Mouse (Mus musculus) lung, adult 2 months (tissue): Measurements from ENCODE around the gene Senp3. TPM values are rescaled to one million over a fixed set of nuclear protein-coding genes. Genes with fewer than 3 reads are reported as not detected.
"Not testable (repeated sequence)": the region's sequence is repeated elsewhere in the genome, so short reads cannot be mapped to it uniquely, and the experiment has no call there.

ENCODE experiments used
- DNase-seq: peaks from one replicate; pipeline ENCODE4 v3.0.0; 2022
- H3K4me1 ChIP-seq: fragments of 200-500 bp; 2 replicates; pipeline ENCODE4 v1.6.1; 2011; ENCODE audit warnings: low read length; ENCODE audit not compliant: control insufficient read depth, insufficient read depth
- H3K4me3 ChIP-seq: fragments of 200-500 bp; replicated peaks from 2 replicates; pipeline ENCODE3; 2011; ENCODE audit warnings: low read depth, mild to moderate bottlenecking, control low read depth, low read length; ENCODE audit errors: extremely low read depth
- CTCF ChIP-seq: fragments of 200-500 bp; IDR thresholded peaks from 2 replicates; pipeline ENCODE4 v1.5.1; 2011; ENCODE audit warnings: mild to moderate bottlenecking, low read length, control low read depth; ENCODE audit not compliant: insufficient read depth
- POLR2A ChIP-seq: fragments of 200-500 bp; IDR thresholded peaks from 2 replicates; pipeline ENCODE4 v1.6.1; 2011; ENCODE audit warnings: low read depth, mild to moderate bottlenecking, control low read depth, low read length, borderline replicate concordance; ENCODE audit errors: extremely low read depth
- WGBS: fragments of 180-500 bp; shearing (Covaris S2); methylation state at CpG from one replicate; pipeline ENCODE4 v1.1.7; 2018; 5-methylcytosine and 5-hydroxymethylcytosine counted together
- polyA plus RNA-seq: library from polyadenylated mRNA; depleted of rRNA; stranded (reverse); fragments of >200 nt; gene quantifications from 2 replicates; pipeline ENCODE4 v1.2.3, GENCODE M21; 2012; rRNA removed

Senp3 gene
- 43.6 and 55.0 TPM in 2 replicates for polyA plus RNA-seq

DNA sequence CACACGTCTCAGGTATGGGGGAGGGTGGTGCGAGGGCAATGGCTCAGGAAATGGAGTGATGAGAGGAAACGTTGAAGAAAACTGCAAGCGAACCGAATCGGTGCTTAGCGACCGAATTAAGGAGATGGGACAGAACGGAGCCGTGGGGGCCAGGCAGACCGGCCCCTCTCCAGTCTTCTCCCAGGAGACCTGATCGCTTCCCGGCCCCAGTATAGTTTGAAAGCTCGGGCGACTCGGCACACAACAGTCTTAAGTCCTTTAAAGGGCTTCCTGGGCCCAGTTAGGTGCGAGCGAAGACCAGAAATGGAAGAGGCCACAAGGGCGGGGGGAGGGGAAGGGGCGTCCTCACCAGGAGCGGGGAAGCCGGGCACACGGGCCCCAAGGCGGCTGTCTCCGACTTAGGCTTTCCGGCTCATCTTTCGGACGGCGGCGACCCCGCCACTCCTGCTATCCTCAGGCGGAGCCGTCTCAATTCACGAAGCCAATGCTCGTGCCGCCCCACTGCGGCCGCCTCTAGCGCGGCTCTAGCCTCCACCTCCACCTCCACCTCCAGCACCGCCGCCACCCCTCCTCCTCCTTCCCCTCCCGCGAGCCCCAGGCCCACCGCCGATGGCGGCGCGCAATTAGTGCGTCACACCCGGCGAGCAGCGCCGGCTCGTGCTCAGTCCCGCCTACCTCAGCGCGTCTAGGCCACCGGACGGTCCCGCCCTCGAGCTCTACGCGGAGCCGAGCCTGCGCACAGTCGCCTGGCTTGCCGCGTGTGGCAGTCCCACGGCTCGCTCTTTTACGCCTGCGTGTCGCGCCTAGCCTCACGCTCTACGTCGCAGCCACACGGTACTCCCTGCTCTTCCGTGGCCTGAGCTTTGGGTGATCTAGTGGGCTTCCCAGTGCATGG, at the start of gene Senp3:
Gene Senp3 (minus strand): TSS at position 771 of the 895 bp plus-strand sequence.
- WGBS: under 1% methylated on average over 79 of the region's 80 CpGs
- peaks cover 21% of the 10 kb centered on the region for H3K4me1 ChIP-seq
- no peak for TF ChIP-seq CTCF
- TF ChIP-seq POLR2A: peak; percentile 95

DNA sequence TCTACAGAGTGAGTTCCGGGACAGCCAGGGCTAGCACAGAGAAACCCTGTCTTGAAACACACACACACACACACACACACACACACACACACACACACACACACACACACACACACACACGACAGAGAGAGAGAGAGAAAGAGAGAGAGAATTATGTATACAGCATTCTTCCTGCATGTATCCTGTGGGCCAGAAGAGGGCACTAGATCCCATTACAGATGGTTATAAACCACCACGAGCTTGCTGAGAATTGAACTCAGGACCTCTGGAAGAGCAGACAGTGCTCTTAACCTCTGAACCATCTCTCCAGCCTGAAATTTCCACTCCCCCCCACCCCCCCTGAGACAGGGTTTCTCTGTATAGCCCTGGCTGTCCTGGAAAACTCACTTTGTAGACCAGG, 49.5 kb upstream of the Senp3 start:
- H3K4me3 ChIP-seq, H3K4me1 ChIP-seq, DNase-seq: not testable (repeated sequence)
- WGBS: 53% methylated on average over 3 of the region's 3 CpGs

More for the DNA sequence above, at the start of gene Senp3:
- peak within 1 kb of the TSS; percentile 77 for H3K4me3 ChIP-seq
- DNase-seq: peak; percentile 94

GRCm38 (mm10) chr11:69729063-69729462, 47.2 kb upstream of the Senp3 start:
- TF ChIP-seq CTCF (peak; percentile 52), POLR2A (no peak)
- WGBS: 26% methylated on average over 3 of the region's 3 CpGs
- Histone ChIP-seq H3K4me3 (no peak overlapping the region), H3K4me1 (no peaks in the 10 kb centered on the region)
- peak; percentile 59 for DNase-seq

DNA sequence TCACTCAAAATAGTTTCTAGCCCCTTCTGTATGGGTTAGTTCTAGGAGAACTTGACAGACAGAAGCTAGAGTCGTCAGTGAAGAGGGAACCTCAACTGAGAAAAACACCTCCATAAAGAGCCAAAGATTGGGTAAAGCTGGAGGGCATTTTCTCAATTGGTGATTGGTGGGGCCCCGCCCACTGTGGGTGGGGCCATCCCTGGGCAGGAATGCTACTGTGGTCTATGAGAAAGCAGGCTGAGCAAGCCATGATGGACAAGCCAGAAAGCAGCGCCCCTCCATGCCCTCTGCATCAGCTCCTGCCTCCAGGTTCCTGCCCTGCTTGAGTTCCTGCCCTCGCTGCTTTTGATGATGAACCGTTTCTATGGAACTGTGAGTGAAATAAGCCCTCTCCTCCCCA, 44.1 kb upstream of the Senp3 start:
- Histone ChIP-seq H3K4me3 (no peak overlapping the region), H3K4me1 (no peaks in the 10 kb centered on the region; the same call in 1 of the 2 replicates)
- WGBS: 31% methylated on average over 5 of the region's 5 CpGs
- DNase-seq: no peak
- no peak for TF ChIP-seq POLR2A
- TF ChIP-seq CTCF: no peak

DNA sequence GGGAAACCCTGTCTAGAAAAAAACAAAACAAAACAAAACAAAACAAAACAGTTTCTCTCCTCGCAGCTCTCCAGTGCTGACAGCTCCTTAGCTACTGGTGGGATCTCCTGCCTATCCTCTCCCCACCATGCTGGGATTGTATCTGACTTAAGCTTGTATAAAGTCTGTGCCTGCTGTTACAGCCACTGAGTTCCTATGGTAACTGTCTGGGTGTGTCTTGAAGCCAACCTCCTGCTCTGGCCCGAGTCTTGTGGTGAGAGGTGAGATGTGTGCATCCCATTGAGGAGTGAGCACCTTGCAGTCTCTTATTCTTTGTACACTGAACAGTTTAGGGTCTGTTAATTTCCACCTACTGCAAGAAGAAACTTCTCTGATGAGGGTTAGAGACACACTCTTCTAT, 41.2 kb upstream of the Senp3 start:
- WGBS: 38% methylated on average over 2 of the region's 2 CpGs
- H3K4me1 ChIP-seq: no peaks in the 10 kb centered on the region; the same call in 1 of the 2 replicates
- TF ChIP-seq CTCF: no peak
- no peak for TF ChIP-seq POLR2A
- DNase-seq: no peak
- no peak overlapping the region for H3K4me3 ChIP-seq

DNA sequence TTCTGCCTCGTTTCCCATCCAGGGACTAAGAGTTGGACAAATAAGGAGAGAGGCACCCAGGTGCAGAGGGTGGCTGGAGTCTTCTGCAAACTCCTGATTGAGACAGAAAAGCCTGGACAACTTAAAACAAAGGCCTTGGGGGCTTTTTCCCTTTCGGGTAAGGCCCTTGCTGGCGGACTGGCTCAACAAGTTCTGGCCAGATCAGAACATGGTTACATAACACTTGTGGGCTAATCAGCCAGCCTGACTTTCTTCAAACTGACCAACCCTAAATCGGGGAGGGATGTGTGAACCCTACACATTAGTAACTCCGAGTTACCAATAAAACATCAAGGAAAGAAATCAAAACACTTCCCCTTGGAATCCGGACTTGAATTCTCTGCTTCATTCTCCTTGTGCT, 39.0 kb upstream of the Senp3 start:
- DNase-seq: no peak
- peaks cover 2% of the 10 kb centered on the region; the same call in 1 of the 2 replicates for H3K4me1 ChIP-seq
- 56% methylated on average over 6 of the region's 6 CpGs for WGBS
- H3K4me3 ChIP-seq: no peak overlapping the region
- no peak for TF ChIP-seq POLR2A
- TF ChIP-seq CTCF: no peak

- WGBS: 69% methylated on average over 6 of the region's 6 CpGs
- TF ChIP-seq CTCF (no peak), POLR2A (no peak)
- no peak for DNase-seq
- Histone ChIP-seq H3K4me1 (peaks cover 3% of the 10 kb centered on the region; the same call in 1 of the 2 replicates), H3K4me3 (no peak overlapping the region)
Observed at GRCm38 (mm10) chr11:69719423-69719822, 37.5 kb upstream of the Senp3 start.

DNA sequence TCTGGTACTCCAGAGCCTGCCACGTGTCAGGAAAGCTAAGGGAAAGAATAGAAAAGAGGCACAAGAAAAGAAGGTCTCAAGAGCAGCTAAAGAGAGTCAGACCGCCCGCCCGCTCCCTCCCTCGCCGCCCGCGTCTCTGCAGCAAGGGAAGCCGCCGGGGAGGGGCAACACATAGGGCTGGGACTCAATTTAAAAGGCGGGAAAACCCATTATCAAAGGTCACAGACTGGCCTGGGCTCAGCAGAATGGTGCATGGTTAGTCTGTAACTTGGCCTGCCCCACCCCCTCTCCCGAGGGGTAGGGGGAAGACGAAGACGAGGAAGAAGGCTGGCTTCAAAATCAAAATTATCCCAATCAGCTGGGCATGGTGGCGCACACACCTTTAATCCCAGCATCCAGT, 36.8 kb upstream of the Senp3 start:
- TF ChIP-seq CTCF (no peak), POLR2A (no peak)

DNA sequence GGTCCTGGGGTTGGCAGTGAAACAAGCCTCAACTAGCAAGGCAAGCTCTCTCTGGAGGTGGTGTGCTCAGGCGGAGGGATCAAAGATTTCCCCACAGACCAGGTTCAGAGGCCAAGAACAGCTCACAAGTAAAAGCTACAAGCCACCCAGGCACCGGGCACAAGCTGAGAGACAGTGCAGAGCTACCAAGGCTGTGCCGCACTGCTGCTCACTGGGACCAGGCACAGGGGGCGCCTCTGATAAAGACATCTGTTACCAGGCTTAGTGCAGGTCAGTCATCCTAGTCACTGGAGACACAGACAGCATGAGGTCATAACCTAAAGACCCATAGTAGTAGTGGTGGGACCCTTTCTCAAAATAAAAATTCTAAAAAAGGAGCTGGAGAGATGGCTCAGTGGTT, 35.1 kb upstream of the Senp3 start:
- WGBS: 74% methylated on average over 4 of the region's 4 CpGs
- no peak for DNase-seq

More for the DNA sequence above, 36.8 kb upstream of the Senp3 start:
- 42% methylated on average over 15 of the region's 15 CpGs for WGBS
- Histone ChIP-seq H3K4me3 (no peak overlapping the region), H3K4me1 (peaks cover 3% of the 10 kb centered on the region; the same call in 1 of the 2 replicates)
- DNase-seq: no peak

GRCm38 (mm10) chr11:69715929-69716328, 34.0 kb upstream of the Senp3 start:
- no peak for TF ChIP-seq POLR2A
- TF ChIP-seq CTCF: no peak
- Histone ChIP-seq H3K4me3 (no peak overlapping the region), H3K4me1 (peaks cover 3% of the 10 kb centered on the region; the same call in 1 of the 2 replicates)
- 20% methylated on average over 5 of the region's 5 CpGs for WGBS
- DNase-seq: no peak

More for the DNA sequence above, 35.1 kb upstream of the Senp3 start:
- Histone ChIP-seq H3K4me3 (no peak overlapping the region), H3K4me1 (peaks cover 3% of the 10 kb centered on the region; the same call in 1 of the 2 replicates)
- TF ChIP-seq CTCF: no peak
- no peak for TF ChIP-seq POLR2A
